Mouse (Mus musculus) limb, embryonic 10.5 days (tissue): ENCODE data around the gene Ifnk. TPM values are rescaled to one million over a fixed set of nuclear protein-coding genes. Genes with fewer than 3 reads are reported as not detected.
A peak's percentile ranks its signal among the peaks of the same experiment; 100 is the strongest.

Source experiments
- DNase-seq: peaks from one replicate; pipeline ENCODE4 v3.0.0-alpha.2; 2017; ENCODE audit warnings: low spot score
- H3K27ac ChIP-seq: fragments of 300-500 bp; sonication (generic); 2 replicates; pipeline ENCODE4 v1.5.1; 2016; ENCODE audit warnings: mild to moderate bottlenecking
- H3K27me3 ChIP-seq: fragments of 300-500 bp; sonication (generic); 2 replicates; pipeline ENCODE4 v1.6.1; 2016; ENCODE audit warnings: low read depth, mild to moderate bottlenecking; ENCODE audit not compliant: poor library complexity, severe bottlenecking
- H3K36me3 ChIP-seq: fragments of 300-500 bp; sonication (generic); 2 replicates; pipeline ENCODE4 v1.6.1; 2016; ENCODE audit warnings: mild to moderate bottlenecking, moderate library complexity
- H3K4me1 ChIP-seq: fragments of 300-500 bp; sonication (generic); 2 replicates; pipeline ENCODE4 v1.6.1; 2016
- H3K4me3 ChIP-seq: fragments of 300-500 bp; sonication (generic); 2 replicates; pipeline ENCODE4 v1.5.1; 2016; ENCODE audit warnings: mild to moderate bottlenecking, moderate library complexity
- H3K9me3 ChIP-seq: fragments of 300-500 bp; sonication (generic); replicated peaks from 2 replicates; pipeline ENCODE4 v1.6.1; 2016; ENCODE audit warnings: mild to moderate bottlenecking
- WGBS: fragments of 180-500 bp; shearing (Covaris S2); methylation state at CpG from one replicate; pipeline ENCODE4 v1.1.7; 2016; 5-methylcytosine and 5-hydroxymethylcytosine counted together
- polyA plus RNA-seq: library from polyadenylated mRNA; unstranded; fragments of >200 nt; fragmentation: Nextera tagmentation; extraction: Ambion mirVana; gene quantifications from 2 replicates; pipeline ENCODE4 v1.2.1, GENCODE M21; 2016

The Ifnk gene
- polyA plus RNA-seq = 0.49 and 0.58 TPM in 2 replicates

- DNase-seq = no peak
- no peaks in the 10 kb centered on the region for H3K9me3 ChIP-seq
- no peaks in the 10 kb centered on the region for H3K36me3 ChIP-seq
- 0 out of 2 replicates have a peak, but pooled peaks cover 4% of the 10 kb centered on the region for H3K27me3 ChIP-seq
- WGBS = 84% methylated on average over 4 of the region's 4 CpGs
- peaks cover 21% of the 10 kb centered on the region for H3K4me1 ChIP-seq
- no peak within 1 kb of the TSS for H3K27ac ChIP-seq
- H3K4me3 ChIP-seq = no peak within 1 kb of the TSS
Observed at GRCm38 (mm10) chr4:35151756-35152155, at the start of gene Ifnk. Ifnk (plus strand) TSS chr4:35152056.

GRCm38 (mm10) chr4:35105115-35105773, 46.6 kb upstream of the Ifnk start:
- H3K27ac ChIP-seq = no peak overlapping the region
- WGBS = 81% methylated on average over 14 of the region's 14 CpGs

GRCm38 (mm10) chr4:35112452-35112851, 39.4 kb upstream of the Ifnk start:
- H3K4me1 ChIP-seq = peaks cover 7% of the 10 kb centered on the region; the same call in 1 of the 2 replicates
- H3K27ac ChIP-seq = no peak overlapping the region
- DNase-seq = no peak
- no peaks in the 10 kb centered on the region for H3K36me3 ChIP-seq
- no peaks in the 10 kb centered on the region for H3K9me3 ChIP-seq
- 88% methylated on average over 4 of the region's 4 CpGs for WGBS
- no peak overlapping the region for H3K4me3 ChIP-seq
- no peaks in the 10 kb centered on the region for H3K27me3 ChIP-seq

More at GRCm38 (mm10) chr4:35105115-35105773, 46.6 kb upstream of the Ifnk start:
- no peaks in the 10 kb centered on the region for H3K9me3 ChIP-seq
- H3K36me3 ChIP-seq = no peaks in the 10 kb centered on the region
- DNase-seq = no peak
- H3K27me3 ChIP-seq = no peaks in the 10 kb centered on the region
- H3K4me3 ChIP-seq = no peak overlapping the region
- peaks cover 7% of the 10 kb centered on the region for H3K4me1 ChIP-seq

- peaks cover 7% of the 10 kb centered on the region; the same call in 1 of the 2 replicates for H3K4me1 ChIP-seq
- no peaks in the 10 kb centered on the region for H3K9me3 ChIP-seq
- H3K27ac ChIP-seq = no peak overlapping the region
- no peaks in the 10 kb centered on the region for H3K36me3 ChIP-seq
- no peak for DNase-seq
- H3K27me3 ChIP-seq = no peaks in the 10 kb centered on the region
- no peak overlapping the region for H3K4me3 ChIP-seq
- whole genome bisulfite sequencing = 86% methylated on average over 13 of the region's 13 CpGs
Observed at GRCm38 (mm10) chr4:35113516-35114248, 38.2 kb upstream of the Ifnk start.

DNA sequence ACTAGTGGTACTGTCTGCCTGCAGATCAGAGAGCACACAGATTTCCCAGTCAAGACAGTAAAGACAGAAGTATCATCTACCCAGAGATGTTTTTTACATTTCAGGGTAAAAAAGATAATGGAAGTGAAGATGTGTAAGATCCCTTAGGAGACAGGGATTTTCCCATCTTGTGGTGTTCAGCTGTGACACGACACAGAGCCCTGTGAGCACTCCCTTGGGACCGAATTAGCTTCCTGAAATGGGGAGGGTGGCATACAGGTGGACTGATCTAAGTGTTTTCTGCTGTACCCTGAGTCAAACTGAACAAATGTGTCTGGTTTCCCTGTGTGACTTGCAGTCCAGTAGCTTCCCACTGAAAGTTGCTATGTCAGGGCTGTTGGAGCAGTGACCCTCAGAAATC, 36.9 kb upstream of the Ifnk start:
- Histone ChIP-seq H3K4me3 (no peak overlapping the region), H3K36me3 (no peaks in the 10 kb centered on the region), H3K27ac (no peak overlapping the region), H3K9me3 (no peaks in the 10 kb centered on the region), H3K4me1 (peaks cover 14% of the 10 kb centered on the region), H3K27me3 (no peaks in the 10 kb centered on the region)
- WGBS = 88% methylated on average over 2 of the region's 2 CpGs
- DNase-seq = no peak

DNA sequence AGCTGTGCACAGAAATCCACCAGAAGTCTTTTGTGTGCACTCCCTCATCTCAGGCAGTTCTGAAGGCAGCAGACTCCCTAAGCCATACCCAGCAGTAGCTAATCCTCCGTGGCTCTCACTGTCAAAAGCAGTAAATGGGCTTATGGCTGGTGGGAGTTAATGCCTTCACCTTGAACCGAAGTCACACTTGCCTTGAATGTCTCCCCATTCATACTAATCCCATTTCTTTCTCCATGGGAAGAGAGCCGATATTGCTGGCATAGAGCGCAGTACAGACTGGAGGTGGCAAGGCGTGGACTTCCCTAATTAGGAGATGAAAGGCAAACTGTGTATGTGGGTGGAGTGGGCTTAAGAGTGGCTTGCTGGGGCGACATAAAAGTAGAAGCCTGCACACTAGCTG, 35.9 kb upstream of the Ifnk start:
- H3K9me3 ChIP-seq = no peaks in the 10 kb centered on the region
- H3K27me3 ChIP-seq = no peaks in the 10 kb centered on the region
- H3K36me3 ChIP-seq = no peaks in the 10 kb centered on the region
- 70% methylated on average over 6 of the region's 6 CpGs for WGBS
- H3K4me3 ChIP-seq = no peak overlapping the region
- H3K27ac ChIP-seq = no peak overlapping the region
- peaks cover 24% of the 10 kb centered on the region for H3K4me1 ChIP-seq
- DNase-seq = no peak

- Histone ChIP-seq H3K27me3 (no peaks in the 10 kb centered on the region), H3K36me3 (no peaks in the 10 kb centered on the region), H3K9me3 (no peaks in the 10 kb centered on the region), H3K27ac (no peak overlapping the region), H3K4me1 (peaks cover 35% of the 10 kb centered on the region), H3K4me3 (no peak overlapping the region)
- DNase-seq = no peak
- WGBS = 87% methylated on average over 3 of the region's 3 CpGs
Observed at GRCm38 (mm10) chr4:35117144-35117543, 34.7 kb upstream of the Ifnk start.

GRCm38 (mm10) chr4:35118851-35119250, 33.0 kb upstream of the Ifnk start:
- peaks cover 44% of the 10 kb centered on the region for H3K4me1 ChIP-seq
- no peaks in the 10 kb centered on the region for H3K27me3 ChIP-seq
- no peak for DNase-seq
- H3K9me3 ChIP-seq = no peaks in the 10 kb centered on the region
- 82% methylated on average over 2 of the region's 2 CpGs for WGBS
- no peak overlapping the region for H3K27ac ChIP-seq
- no peaks in the 10 kb centered on the region for H3K36me3 ChIP-seq
- no peak overlapping the region for H3K4me3 ChIP-seq

DNA sequence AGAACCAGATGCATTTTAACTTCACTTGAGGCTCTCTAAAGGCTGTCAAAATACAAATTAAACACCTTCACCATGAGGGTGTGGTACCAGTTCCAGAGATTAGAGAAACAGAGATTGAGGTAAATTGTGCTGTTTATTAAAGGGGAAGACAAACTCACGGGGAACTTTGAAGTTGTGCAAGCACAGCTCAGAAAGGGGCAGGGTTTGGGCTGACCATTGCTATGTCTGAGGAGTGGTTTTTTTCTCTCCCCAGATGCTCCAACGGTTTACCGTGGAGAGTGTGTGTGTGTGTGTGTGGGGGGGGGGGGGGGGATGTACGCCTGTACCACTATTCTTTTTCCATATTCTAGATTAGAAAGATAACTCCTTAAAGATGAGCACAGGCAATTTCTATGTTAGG, 31.7 kb upstream of the Ifnk start:
- 53% methylated on average over 4 of the region's 4 CpGs for WGBS
- Histone ChIP-seq H3K4me3 (no peak overlapping the region), H3K27ac (no peak overlapping the region), H3K27me3 (no peaks in the 10 kb centered on the region), H3K36me3 (no peaks in the 10 kb centered on the region), H3K9me3 (no peaks in the 10 kb centered on the region), H3K4me1 (peaks cover 43% of the 10 kb centered on the region)
- no peak for DNase-seq

GRCm38 (mm10) chr4:35120575-35120974, 31.3 kb upstream of the Ifnk start:
- Histone ChIP-seq H3K36me3 (no peaks in the 10 kb centered on the region), H3K4me3 (no peak overlapping the region), H3K4me1 (peaks cover 48% of the 10 kb centered on the region), H3K27me3 (no peaks in the 10 kb centered on the region), H3K9me3 (no peaks in the 10 kb centered on the region), H3K27ac (no peak overlapping the region)
- 81% methylated on average over 8 of the region's 8 CpGs for WGBS
- DNase-seq = no peak

DNA sequence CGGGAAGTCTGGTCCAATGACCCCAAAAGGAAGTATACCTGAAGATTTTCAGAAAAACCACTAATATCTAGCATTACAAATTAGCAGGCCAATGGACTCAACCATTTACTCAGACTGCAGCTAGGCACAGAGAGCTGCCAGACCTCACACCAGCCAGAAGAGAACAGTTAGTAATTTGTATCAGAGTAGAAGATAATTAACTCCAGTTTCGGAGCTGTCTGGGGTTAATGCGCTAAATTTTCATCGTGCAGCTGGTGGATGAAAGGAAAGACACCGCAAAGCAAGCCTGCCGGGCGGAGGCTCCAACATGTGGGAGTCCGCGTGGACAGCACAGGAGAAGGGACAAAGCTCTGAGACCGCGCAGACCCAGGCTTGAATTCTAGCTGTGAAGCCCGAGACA, 30.8 kb upstream of the Ifnk start:
- peaks cover 49% of the 10 kb centered on the region for H3K4me1 ChIP-seq
- peak; percentile 49 for DNase-seq
- no peaks in the 10 kb centered on the region for H3K27me3 ChIP-seq
- H3K9me3 ChIP-seq = no peaks in the 10 kb centered on the region
- WGBS = 43% methylated on average over 12 of the region's 12 CpGs
- H3K36me3 ChIP-seq = no peaks in the 10 kb centered on the region
- no peak overlapping the region for H3K27ac ChIP-seq
- H3K4me3 ChIP-seq = no peak overlapping the region; the same call in 1 of the 2 replicates

- H3K27me3 ChIP-seq = no peaks in the 10 kb centered on the region
- no peaks in the 10 kb centered on the region for H3K36me3 ChIP-seq
- peaks cover 49% of the 10 kb centered on the region for H3K4me1 ChIP-seq
- no peaks in the 10 kb centered on the region for H3K9me3 ChIP-seq
- H3K27ac ChIP-seq = no peak overlapping the region
- no peak for DNase-seq
- WGBS = 58% methylated on average over 5 of the region's 5 CpGs
- no peak overlapping the region for H3K4me3 ChIP-seq
Observed at GRCm38 (mm10) chr4:35123087-35123486, 28.8 kb upstream of the Ifnk start.

GRCm38 (mm10) chr4:35124027-35124426, 27.8 kb upstream of the Ifnk start:
- DNase-seq = no peak
- WGBS = 91% methylated on average over 11 of the region's 11 CpGs
- H3K27ac ChIP-seq = no peak overlapping the region

More at GRCm38 (mm10) chr4:35124027-35124426, 27.8 kb upstream of the Ifnk start:
- Histone ChIP-seq H3K4me3 (no peak overlapping the region), H3K27me3 (no peaks in the 10 kb centered on the region), H3K36me3 (no peaks in the 10 kb centered on the region), H3K9me3 (no peaks in the 10 kb centered on the region), H3K4me1 (peaks cover 49% of the 10 kb centered on the region)
